Mouse (Mus musculus) myocyte (in vitro differentiated cells): ENCODE measurements around the gene Olfr484. TPM values are rescaled to one million over a fixed set of nuclear protein-coding genes. Genes with fewer than 3 reads are reported as not detected.
"Not testable (repeated sequence)": the region's sequence is repeated elsewhere in the genome, so short reads cannot be mapped to it uniquely, and the experiment has no call there.

Experiments
- H3K27me3 ChIP-seq: one replicate; pipeline ENCODE4 v1.6.1; 2011; ENCODE audit not compliant: control insufficient read depth, insufficient read depth, insufficient read length
- H3K36me3 ChIP-seq: one replicate; pipeline ENCODE4 v1.6.1; 2011; ENCODE audit not compliant: control insufficient read depth, insufficient read depth
- H3K4me2 ChIP-seq: one replicate; pipeline ENCODE4 v1.6.1; 2011; ENCODE audit warnings: low read depth, control low read depth
- H3K4me3 ChIP-seq: one replicate; pipeline ENCODE4 v1.5.1; 2011; ENCODE audit warnings: mild to moderate bottlenecking, control low read depth, moderate library complexity
- H3K79me2 ChIP-seq: one replicate; pipeline ENCODE4 v1.6.1; 2011; ENCODE audit not compliant: control insufficient read depth, insufficient read depth
- H3ac ChIP-seq: one replicate; pipeline ENCODE4 v1.6.1; 2011; ENCODE audit not compliant: control insufficient read depth, insufficient read length
- CEBPB ChIP-seq: IDR thresholded peaks from 2 replicates; pipeline ENCODE4 v1.6.1; 2011; ENCODE audit warnings: mild to moderate bottlenecking, moderate library complexity; ENCODE audit not compliant: poor library complexity, insufficient read depth, severe bottlenecking
- E2F4 ChIP-seq: IDR thresholded peaks from one replicate; pipeline ENCODE4 v1.6.1; 2011; ENCODE audit warnings: mild to moderate bottlenecking, control low read depth, moderate library complexity; ENCODE audit not compliant: insufficient read depth
- MAX ChIP-seq: IDR thresholded peaks from one replicate; pipeline ENCODE4 v1.6.1; 2011; ENCODE audit warnings: low read depth, mild to moderate bottlenecking, control low read depth
- MYOD1 ChIP-seq, 3 experiments: IDR thresholded peaks; one replicate each; pipeline ENCODE4 v1.6.1; 2011; ENCODE audit warnings: control low read depth in 2 of 3, low read depth in 2 of 3, mild to moderate bottlenecking in 2 of 3, moderate library complexity in 1 of 3; ENCODE audit not compliant: insufficient read length in 2 of 3, control insufficient read depth in 1 of 3
- MYOG ChIP-seq, 3 experiments: IDR thresholded peaks; one replicate each; pipeline ENCODE4 v1.6.1; 2011; ENCODE audit warnings: control low read depth in 2 of 3, low read depth in 2 of 3, mild to moderate bottlenecking in 2 of 3; ENCODE audit not compliant: insufficient read length in 2 of 3, control insufficient read depth in 1 of 3, insufficient read depth in 1 of 3
- POLR2A ChIP-seq: IDR thresholded peaks from one replicate; pipeline ENCODE4 v1.6.1; 2011; ENCODE audit warnings: low read depth, mild to moderate bottlenecking, control low read depth, moderate library complexity; ENCODE audit not compliant: insufficient read length
- POLR2AphosphoS2 ChIP-seq: IDR thresholded peaks from one replicate; pipeline ENCODE4 v1.6.1; 2011; ENCODE audit warnings: low read depth, control low read depth; ENCODE audit not compliant: insufficient read length
- REST ChIP-seq: IDR thresholded peaks from one replicate; pipeline ENCODE4 v1.6.1; 2011; ENCODE audit warnings: mild to moderate bottlenecking, control low read depth, moderate library complexity; ENCODE audit not compliant: insufficient read depth, insufficient read length
- SRF ChIP-seq: IDR thresholded peaks from one replicate; pipeline ENCODE4 v1.6.1; 2011; ENCODE audit warnings: low read depth; ENCODE audit not compliant: control insufficient read depth, insufficient read length
- TCF12 ChIP-seq: IDR thresholded peaks from one replicate; pipeline ENCODE4 v1.6.1; 2011; ENCODE audit warnings: mild to moderate bottlenecking, control low read depth; ENCODE audit not compliant: poor library complexity, insufficient read depth, severe bottlenecking
- TCF3 ChIP-seq: IDR thresholded peaks from one replicate; pipeline ENCODE4 v1.6.1; 2011; ENCODE audit warnings: low read depth, control low read depth; ENCODE audit not compliant: insufficient read length
- USF1 ChIP-seq: IDR thresholded peaks from one replicate; pipeline ENCODE4 v1.6.1; 2011; ENCODE audit warnings: low read depth, mild to moderate bottlenecking, control low read depth, moderate library complexity
- polyA plus RNA-seq: library from polyadenylated mRNA; unstranded; fragments of >200 nt; fragmentation: generic; extraction: Trizol; gene quantifications from one replicate; pipeline ENCODE4 v1.2.1, GENCODE M21; 2012; ENCODE audit warnings: missing spikeins

Gene Olfr484
- polyA plus RNA-seq, result not detected

- no peaks in the 10 kb centered on the region for H3K79me2 ChIP-seq
- no peaks in the 10 kb centered on the region for H3K36me3 ChIP-seq
- no peaks in the 10 kb centered on the region for H3K27me3 ChIP-seq
- H3ac ChIP-seq, result no peak within 1 kb of the TSS
- no peak within 1 kb of the TSS for H3K4me2 ChIP-seq
- TF ChIP-seq POLR2AphosphoS2, result no peak
- no peak within 1 kb of the TSS for H3K4me3 ChIP-seq
These were observed at the start of gene Olfr484 for GRCm38 (mm10) chr7:108127349-108127748. Olfr484 (minus strand) TSS chr7:108127449.

- H3K4me2 ChIP-seq, H3K4me3 ChIP-seq, H3ac ChIP-seq, H3K27me3 ChIP-seq, H3K79me2 ChIP-seq, H3K36me3 ChIP-seq: not testable (repeated sequence)
These were observed 45.4 kb upstream of the Olfr484 start, which contains the start of gene Olfr486 for GRCm38 (mm10) chr7:108172642-108173041. Olfr486 (minus strand) TSS chr7:108172742.

GRCm38 (mm10) chr7:108159771-108160170 is 32.5 kb upstream of the Olfr484 start, which contains the start of gene Olfr485:
Olfr485 (minus strand) TSS chr7:108159871.
- H3K27me3 ChIP-seq, result no peaks in the 10 kb centered on the region
- no peak within 1 kb of the TSS for H3K4me3 ChIP-seq
- no peak for TF ChIP-seq POLR2A
- no peak for TF ChIP-seq SRF
- no peak for TF ChIP-seq POLR2AphosphoS2
- no peak for TF ChIP-seq MYOD1 (IDR thresholded peaks at IDR 0.05; ENCODE audit: control insufficient read depth in 1 of 3, insufficient read length in 2 of 3, low read depth in 2 of 3)
- no peak for TF ChIP-seq MAX
- no peak for TF ChIP-seq MYOG (IDR thresholded peaks at IDR 0.05; ENCODE audit: control insufficient read depth in 1 of 3, insufficient read depth in 1 of 3, insufficient read length in 2 of 3, low read depth in 2 of 3)
- TF ChIP-seq USF1, result no peak
- no peak for TF ChIP-seq TCF12
- no peaks in the 10 kb centered on the region for H3K36me3 ChIP-seq
- H3K79me2 ChIP-seq, result no peaks in the 10 kb centered on the region
- H3ac ChIP-seq, result no peak within 1 kb of the TSS
- H3K4me2 ChIP-seq, result no peak within 1 kb of the TSS

- Histone ChIP-seq H3K36me3 (no peaks in the 10 kb centered on the region), H3K4me2 (no peak overlapping the region), H3K79me2 (no peaks in the 10 kb centered on the region), H3K4me3 (no peak overlapping the region), H3K27me3 (no peaks in the 10 kb centered on the region), H3ac (no peak overlapping the region)
- TF ChIP-seq E2F4 (no peak), POLR2A (no peak), MYOG (IDR thresholded peaks at IDR 0.05; ENCODE audit: control insufficient read depth in 1 of 3, insufficient read depth in 1 of 3, insufficient read length in 2 of 3, low read depth in 2 of 3) (no peak), TCF3 (no peak), REST (no peak)
These were observed 5.8 kb downstream of the Olfr484 start for GRCm38 (mm10) chr7:108121416-108121815.

GRCm38 (mm10) chr7:108120681-108121080 is 6.6 kb downstream of the Olfr484 start:
- Histone ChIP-seq H3K36me3 (no peaks in the 10 kb centered on the region), H3K4me3 (no peak overlapping the region)

GRCm38 (mm10) chr7:108100549-108100948 is 26.7 kb downstream of the Olfr484 start, which contains the start of gene Olfr483:
Olfr483 (plus strand) TSS chr7:108100849.
- no peak within 1 kb of the TSS for H3K4me2 ChIP-seq
- no peaks in the 10 kb centered on the region for H3K27me3 ChIP-seq
- no peaks in the 10 kb centered on the region for H3K36me3 ChIP-seq
- TF ChIP-seq TCF3, result no peak
- no peak for TF ChIP-seq MAX
- H3K4me3 ChIP-seq, result no peak within 1 kb of the TSS
- no peaks in the 10 kb centered on the region for H3K79me2 ChIP-seq
- H3ac ChIP-seq, result no peak within 1 kb of the TSS

More at GRCm38 (mm10) chr7:108120681-108121080, 6.6 kb downstream of the Olfr484 start:
- Histone ChIP-seq H3ac (no peak overlapping the region), H3K79me2 (no peaks in the 10 kb centered on the region), H3K27me3 (no peaks in the 10 kb centered on the region), H3K4me2 (no peak overlapping the region)
- no peak for TF ChIP-seq CEBPB

GRCm38 (mm10) chr7:108097486-108097885 is 29.8 kb downstream of the Olfr484 start, which contains the start of gene Olfr482:
Olfr482 (minus strand) TSS chr7:108097586.
- H3K27me3 ChIP-seq, result no peaks in the 10 kb centered on the region
- no peak within 1 kb of the TSS for H3ac ChIP-seq
- H3K4me2 ChIP-seq, result no peak within 1 kb of the TSS
- TF ChIP-seq MYOD1 (IDR thresholded peaks at IDR 0.05; ENCODE audit: control insufficient read depth in 1 of 3, insufficient read length in 2 of 3, low read depth in 2 of 3) (no peak), E2F4 (no peak), MYOG (IDR thresholded peaks at IDR 0.05; ENCODE audit: control insufficient read depth in 1 of 3, insufficient read depth in 1 of 3, insufficient read length in 2 of 3, low read depth in 2 of 3) (no peak)
- no peaks in the 10 kb centered on the region for H3K79me2 ChIP-seq
- H3K4me3 ChIP-seq, result no peak within 1 kb of the TSS
- H3K36me3 ChIP-seq, result no peaks in the 10 kb centered on the region
